Mouse (Mus musculus) embryonic fibroblast, embryonic 13.5 days (primary cell): ENCODE measurements around the gene Gm9821.

Experiments used
- CTCF ChIP-seq: IDR thresholded peaks from 2 replicates; pipeline ENCODE4 v1.5.1; 2011; ENCODE audit warnings: mild to moderate bottlenecking, control low read depth, low read length, moderate library complexity, borderline replicate concordance; ENCODE audit not compliant: insufficient read depth
- POLR2A ChIP-seq: IDR thresholded peaks from 2 replicates; pipeline ENCODE4 v1.6.1; 2011; ENCODE audit warnings: low read depth, mild to moderate bottlenecking, control low read depth, low read length, moderate library complexity

DNA sequence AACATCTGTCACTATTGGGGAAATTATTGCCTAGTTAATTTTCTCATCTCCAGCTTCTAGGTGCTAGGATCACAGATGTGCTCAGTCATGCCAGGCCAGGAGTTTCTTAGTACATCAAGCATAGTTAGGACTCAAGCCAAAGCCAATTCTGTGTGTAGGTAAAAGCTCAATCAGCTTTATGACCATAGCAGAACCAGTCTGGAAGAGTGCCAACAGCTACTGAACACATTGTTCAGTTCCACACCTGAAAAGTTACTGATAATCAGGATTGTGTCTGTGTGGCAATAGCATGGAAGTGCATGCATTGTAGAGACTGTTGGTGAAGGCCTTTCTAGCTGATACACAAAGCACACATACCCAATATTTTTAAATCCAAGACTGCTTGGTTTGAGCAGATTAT lies 47.5 kb upstream of the Gm9821 start:
- TF ChIP-seq POLR2A (no peak), CTCF (no peak)
